Mouse (Mus musculus): Measurements from ENCODE around the gene Vps35l.
A peak's percentile ranks its signal among the peaks of the same experiment; 100 is the strongest.

Vps35l gene

GRCm38 (mm10) chr7:118739975-118740531 is at the start of gene Vps35l:
TSS of gene Vps35l (plus strand) at chr7:118740226.
- DNase-seq (ENCODE audit: extremely low spot score, low read depth, low spot score), result peak; percentile 35

GRCm38 (mm10) chr7:118691287-118691686 is 48.7 kb upstream of the Vps35l start:
- DNase-seq (ENCODE audit: extremely low spot score, low read depth, low spot score), result no peak

GRCm38 (mm10) chr7:118696146-118696545 is 43.9 kb upstream of the Vps35l start:
- no peak for DNase-seq (ENCODE audit: extremely low spot score, low read depth, low spot score)

- DNase-seq (ENCODE audit: extremely low spot score, low read depth, low spot score), result no peak
Measured at GRCm38 (mm10) chr7:118697168-118697567, 42.9 kb upstream of the Vps35l start.

DNA sequence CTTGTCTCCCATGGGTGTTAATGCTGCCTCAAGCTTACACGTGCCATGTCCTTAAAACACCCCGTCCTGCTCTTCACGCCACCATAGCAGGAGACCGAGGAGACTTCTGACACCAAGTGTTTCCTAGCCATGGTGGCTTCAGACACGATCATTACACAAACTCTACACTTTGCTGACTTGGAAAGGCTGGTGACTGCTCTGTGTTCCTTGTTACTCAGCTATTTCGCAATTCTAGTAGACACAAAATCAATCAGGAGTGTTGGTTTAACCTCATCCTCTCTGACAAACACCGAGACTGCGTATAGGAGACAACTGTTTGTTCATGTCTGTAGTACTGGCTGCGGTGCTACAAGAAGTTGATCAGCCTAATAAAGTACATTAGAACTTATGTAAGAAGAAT is 41.1 kb upstream of the Vps35l start:
- no peak for DNase-seq (ENCODE audit: extremely low spot score, low read depth, low spot score)

DNA sequence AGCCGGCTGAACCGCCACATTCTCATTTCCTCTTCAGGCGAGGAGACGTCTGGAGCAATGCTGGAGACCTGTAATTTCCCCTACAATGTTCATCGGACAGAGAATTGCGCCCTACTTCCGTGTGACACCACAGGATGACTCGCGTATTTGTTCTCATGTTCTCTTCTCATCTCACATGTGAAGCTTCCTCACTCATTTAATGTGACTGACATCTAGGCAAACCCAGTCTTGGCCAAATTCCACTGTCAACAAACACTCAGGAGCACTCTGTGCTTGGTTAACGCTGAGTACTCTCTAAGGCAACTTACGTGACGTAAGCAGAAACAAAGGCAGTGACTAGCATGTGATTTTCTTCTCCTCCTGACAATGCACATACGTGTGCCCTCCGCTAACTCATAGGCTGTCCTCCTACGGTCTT is 36.9 kb upstream of the Vps35l start:
- DNase-seq (ENCODE audit: extremely low spot score, low read depth, low spot score), result no peak

- no peak for DNase-seq (ENCODE audit: extremely low spot score, low read depth, low spot score)
Measured at GRCm38 (mm10) chr7:118704001-118704850, 35.8 kb upstream of the Vps35l start.

DNA sequence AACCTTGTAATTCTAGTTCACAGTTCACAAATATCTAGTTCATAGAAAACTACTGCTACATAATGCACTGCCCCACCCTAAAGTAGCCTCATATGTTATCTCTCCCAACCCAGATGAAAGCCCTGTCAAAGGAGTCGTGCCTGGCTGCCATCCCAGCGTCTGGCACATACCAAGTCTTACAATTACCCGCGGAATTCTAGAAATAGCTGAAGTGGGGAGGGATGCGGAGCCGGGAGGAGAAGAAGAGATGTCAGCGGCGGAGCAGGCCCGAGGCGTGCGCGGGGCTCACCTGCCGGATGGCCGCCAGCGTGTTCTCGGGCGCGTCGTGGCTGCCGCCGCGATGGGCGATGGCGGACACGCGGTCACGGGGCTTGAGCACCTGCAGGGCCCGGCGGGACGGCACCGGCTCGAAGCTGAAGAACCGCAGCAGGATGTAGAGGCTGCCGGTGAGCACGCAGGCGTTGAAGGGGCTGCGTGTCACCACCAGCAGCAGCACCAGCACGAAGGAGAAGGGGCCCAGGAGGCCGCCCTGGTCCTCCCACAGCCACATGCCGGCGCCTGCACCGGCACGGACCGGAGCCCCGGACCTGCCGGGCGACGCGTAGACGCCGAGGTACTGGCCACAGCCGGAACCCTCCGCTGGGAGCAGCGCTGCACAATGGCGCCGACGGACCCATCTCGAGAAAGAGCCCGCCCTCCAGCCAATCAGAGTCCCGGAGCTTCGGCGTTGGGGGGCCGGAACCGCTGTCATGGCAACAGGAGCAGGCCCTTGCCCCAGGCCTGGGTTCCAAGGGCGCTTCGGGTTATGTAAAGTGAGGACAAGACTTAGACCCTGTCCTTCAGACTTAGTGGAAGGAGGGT is 34.7 kb upstream of the Vps35l start, which contains the start of gene Gde1:
Gde1 (minus strand) TSS at position 678 of the 861 bp plus-strand sequence.
- peak; percentile 35 for DNase-seq (ENCODE audit: extremely low spot score, low read depth, low spot score)

- DNase-seq (ENCODE audit: extremely low spot score, low read depth, low spot score), result no peak
Measured at GRCm38 (mm10) chr7:118706051-118706450, 34.0 kb upstream of the Vps35l start.

- DNase-seq (ENCODE audit: extremely low spot score, low read depth, low spot score), result no peak
Measured at GRCm38 (mm10) chr7:118706488-118706887, 33.5 kb upstream of the Vps35l start.

- no peak for DNase-seq (ENCODE audit: extremely low spot score, low read depth, low spot score)
Measured at GRCm38 (mm10) chr7:118707216-118707615, 32.8 kb upstream of the Vps35l start.

- DNase-seq (ENCODE audit: extremely low spot score, low read depth, low spot score), result no peak
Measured at GRCm38 (mm10) chr7:118708002-118708401, 32.0 kb upstream of the Vps35l start.

- no peak for DNase-seq (ENCODE audit: extremely low spot score, low read depth, low spot score)
Measured at GRCm38 (mm10) chr7:118710776-118711175, 29.2 kb upstream of the Vps35l start.

DNA sequence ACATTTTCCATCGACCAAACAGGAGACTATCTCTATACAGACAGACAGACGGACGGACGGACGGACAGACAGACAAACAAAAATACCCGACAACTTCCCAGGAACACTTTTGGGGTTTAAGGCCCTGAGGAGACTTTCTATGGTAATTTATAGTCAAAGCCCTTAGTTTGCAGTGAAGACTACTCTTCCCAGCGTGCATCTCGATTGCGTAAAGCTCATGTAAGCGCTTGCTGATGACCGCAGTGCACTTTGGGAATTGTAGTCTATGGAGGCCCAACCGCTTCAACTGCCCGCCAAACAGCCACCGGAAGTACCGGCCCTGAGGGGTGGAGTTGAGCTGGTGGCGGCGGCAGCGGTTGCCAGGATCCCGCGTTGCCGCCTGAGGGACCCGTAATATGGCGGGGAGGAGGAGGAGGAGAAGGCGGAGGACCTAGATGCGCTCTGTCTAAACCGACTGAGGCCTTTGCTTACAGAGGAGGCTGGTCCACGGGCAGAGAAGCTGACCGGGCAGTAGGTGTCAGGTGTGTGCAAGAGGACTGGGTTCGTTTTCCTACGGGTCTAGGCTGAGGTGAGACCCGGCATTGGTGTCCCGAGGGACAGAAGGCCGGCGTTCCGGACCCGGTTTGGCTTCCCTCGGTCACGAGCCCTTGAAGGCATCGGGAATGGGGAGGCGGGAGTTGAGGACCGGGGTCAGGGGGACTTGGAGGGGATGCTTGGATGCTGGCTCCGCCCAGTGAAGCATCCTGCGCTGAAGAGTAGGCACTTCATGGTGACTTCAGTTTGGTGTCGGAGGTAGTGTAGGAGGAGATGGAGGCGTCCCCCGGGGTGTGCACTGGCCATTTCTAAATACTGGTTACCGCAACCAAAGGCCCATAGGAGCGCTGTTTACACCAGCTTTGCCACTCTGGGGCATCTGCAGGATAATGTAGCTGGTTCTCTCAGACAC is 27.5 kb upstream of the Vps35l start, which contains the start of gene Ccp110:
Ccp110 (plus strand) TSS at position 325 of the 946 bp plus-strand sequence.
- DNase-seq (ENCODE audit: extremely low spot score, low read depth, low spot score), result peak; percentile 88

- no peak for DNase-seq (ENCODE audit: extremely low spot score, low read depth, low spot score)
Measured at GRCm38 (mm10) chr7:118714873-118715272, 25.2 kb upstream of the Vps35l start.

DNA sequence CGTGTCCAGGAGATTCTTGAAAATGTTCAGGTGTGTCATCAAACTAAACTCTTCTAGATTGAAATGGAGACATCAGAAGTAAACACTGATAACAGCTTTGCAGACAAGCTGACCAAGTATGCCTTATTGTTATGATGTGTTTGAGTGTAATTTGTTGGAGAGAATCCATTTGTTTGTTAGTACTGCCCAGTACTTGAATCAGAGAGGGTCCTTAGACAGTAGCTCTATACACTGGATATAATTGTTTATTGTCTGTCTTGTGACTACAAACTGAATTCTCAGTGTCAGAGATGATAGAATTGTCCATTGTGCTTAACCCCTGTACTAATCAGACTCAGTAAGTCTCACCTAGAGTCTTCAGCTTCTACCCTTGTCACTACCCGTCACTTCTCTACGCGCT is 22.0 kb upstream of the Vps35l start:
- DNase-seq (ENCODE audit: extremely low spot score, low read depth, low spot score), result no peak

- DNase-seq (ENCODE audit: extremely low spot score, low read depth, low spot score), result no peak
Measured at GRCm38 (mm10) chr7:118723927-118724326, 16.1 kb upstream of the Vps35l start.

DNA sequence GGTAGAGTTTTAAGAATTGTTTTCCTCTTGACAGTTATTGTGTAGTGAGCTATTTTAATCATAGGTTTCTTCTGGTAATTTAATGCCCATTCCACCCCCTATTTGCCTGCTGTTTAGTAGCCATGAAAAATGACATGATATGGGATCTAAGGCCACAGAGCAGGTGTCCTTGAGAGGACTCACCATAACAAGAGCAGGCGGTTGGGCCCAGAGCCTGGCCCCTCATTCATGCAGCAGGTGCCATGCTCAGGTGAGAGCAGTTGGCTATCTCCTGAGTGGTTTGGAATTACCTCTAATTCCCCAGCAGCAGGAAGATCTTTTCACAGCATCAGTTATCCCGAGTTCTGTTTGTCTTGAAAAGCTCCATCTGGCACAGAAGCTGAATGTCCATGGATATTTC is 14.6 kb upstream of the Vps35l start:
- DNase-seq (ENCODE audit: extremely low spot score, low read depth, low spot score), result no peak

DNA sequence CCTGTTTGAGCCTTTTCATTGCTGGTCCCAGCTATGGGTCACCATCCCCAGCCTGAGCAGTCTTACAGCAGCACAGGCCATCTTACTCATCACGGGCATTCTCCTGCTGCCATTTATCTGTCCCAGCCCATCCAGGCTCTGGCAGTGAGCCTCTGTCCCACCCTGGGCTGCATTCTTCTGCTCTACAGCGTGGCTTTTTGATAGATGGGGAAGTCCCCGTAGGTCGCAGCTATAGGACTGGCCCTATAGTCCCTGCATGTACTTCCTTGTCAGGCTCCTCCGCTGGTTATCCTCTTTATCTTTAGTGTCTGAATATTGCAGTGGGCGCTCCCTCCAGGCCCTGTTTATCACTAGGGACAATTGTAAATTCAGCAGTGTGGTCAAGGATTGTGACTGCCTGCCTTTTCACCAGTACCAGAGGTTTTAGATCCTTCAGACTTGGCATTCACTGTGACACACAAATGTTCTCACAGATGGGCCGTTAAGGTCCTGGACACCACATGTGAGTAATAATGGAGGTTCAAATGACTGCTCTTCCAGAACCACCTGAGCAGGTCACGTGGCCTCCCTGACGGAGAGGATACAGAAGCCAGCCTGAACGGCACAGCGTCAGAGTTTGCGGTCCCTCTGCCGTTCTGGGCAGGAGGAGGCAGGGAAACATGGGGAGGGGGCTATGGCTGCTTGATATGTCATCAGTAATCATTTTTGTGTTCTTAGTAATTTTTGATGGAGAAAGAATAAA is 11.0 kb upstream of the Vps35l start:
- no peak for DNase-seq (ENCODE audit: extremely low spot score, low read depth, low spot score)

DNA sequence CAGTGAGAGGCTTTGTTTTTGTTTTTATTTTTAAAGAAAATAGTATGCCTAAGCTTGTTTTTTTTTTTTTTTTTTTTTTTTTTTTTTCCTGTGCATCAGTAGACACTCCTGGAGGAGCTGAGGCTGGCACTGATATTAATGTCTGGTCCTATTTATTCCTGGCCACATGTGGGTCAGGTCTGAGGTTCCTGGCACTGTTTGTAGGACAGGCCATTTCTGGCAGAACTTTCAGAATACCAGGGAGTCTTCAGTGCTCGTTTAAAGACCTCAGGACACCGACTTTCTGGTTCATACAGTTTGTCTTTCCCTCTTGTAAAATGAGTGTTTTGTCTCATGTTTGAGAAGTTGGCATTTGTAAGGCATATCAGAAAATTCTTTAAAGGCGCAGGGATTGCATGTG is 8.2 kb upstream of the Vps35l start:
- DNase-seq (ENCODE audit: extremely low spot score, low read depth, low spot score), result no peak

All from hindlimb bud, embryonic 11.5 days (tissue).